Mouse (Mus musculus): ENCODE results near the gene Tmem170b. TPM values are rescaled to one million over a fixed set of nuclear protein-coding genes. Genes with fewer than 3 reads are reported as not detected.
"Not testable (repeated sequence)": the region's sequence is repeated elsewhere in the genome, so short reads cannot be mapped to it uniquely, and the experiment has no call there.

The Tmem170b gene
- total RNA-seq, 2 experiments from 2014 or later, result 18.9 to 27.3 TPM

DNA sequence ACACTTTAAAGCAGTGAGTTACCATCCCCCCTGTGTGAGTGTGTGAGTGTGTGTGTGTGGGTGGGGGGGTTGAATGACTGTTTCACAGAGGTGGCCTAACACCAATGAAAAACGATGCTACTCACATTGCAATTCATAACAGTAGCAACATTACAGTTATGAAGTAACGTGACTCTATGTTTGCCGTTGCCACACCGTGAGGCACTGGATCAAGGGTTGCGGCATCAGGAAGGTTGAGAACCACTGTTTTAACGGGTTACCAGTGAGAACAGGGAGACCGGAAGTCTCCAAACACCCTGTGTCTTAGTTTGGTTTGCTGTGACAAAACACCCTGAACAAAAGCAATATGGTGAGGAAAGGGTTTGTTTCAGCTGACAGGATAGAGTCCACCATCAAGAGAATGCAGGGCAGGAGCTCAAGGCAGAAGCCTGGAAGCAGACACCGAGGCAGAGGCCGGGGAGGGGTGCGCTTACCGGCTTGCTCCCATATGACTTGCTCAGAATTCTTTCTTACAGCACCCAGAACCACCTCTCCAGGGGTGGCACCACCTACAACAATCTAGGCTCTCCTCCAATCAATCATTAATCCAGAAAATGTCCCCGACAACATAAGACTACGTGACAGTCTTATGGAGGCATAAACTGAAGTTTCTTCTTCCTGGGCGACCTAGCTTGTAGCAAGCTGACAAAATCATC is 57.9 kb downstream of the Tmem170b start:
- ATAC-seq (replicated peaks; ENCODE audit: poor library complexity), result peak; percentile 73

GRCm38 (mm10) chr13:41669951-41670350 is 64.2 kb downstream of the Tmem170b start:
- ATAC-seq (replicated peaks; ENCODE audit: poor library complexity), result no peak

GRCm38 (mm10) chr13:41670386-41671130 is 64.9 kb downstream of the Tmem170b start:
- no peak for ATAC-seq (replicated peaks; ENCODE audit: poor library complexity)

- ATAC-seq (replicated peaks; ENCODE audit: poor library complexity), result no peak
These were observed 65.5 kb downstream of the Tmem170b start for GRCm38 (mm10) chr13:41671136-41671705.

GRCm38 (mm10) chr13:41672904-41673303 is 67.2 kb downstream of the Tmem170b start:
- not testable (repeated sequence) for ATAC-seq (replicated peaks; ENCODE audit: poor library complexity)

GRCm38 (mm10) chr13:41673541-41673940 is 67.8 kb downstream of the Tmem170b start:
- ATAC-seq (replicated peaks; ENCODE audit: poor library complexity), result no peak

GRCm38 (mm10) chr13:41674608-41675007 is 68.9 kb downstream of the Tmem170b start:
- not testable (repeated sequence) for ATAC-seq (replicated peaks; ENCODE audit: poor library complexity)

- ATAC-seq (replicated peaks; ENCODE audit: poor library complexity), result no peak
These were observed 69.8 kb downstream of the Tmem170b start for GRCm38 (mm10) chr13:41675498-41675897.

DNA sequence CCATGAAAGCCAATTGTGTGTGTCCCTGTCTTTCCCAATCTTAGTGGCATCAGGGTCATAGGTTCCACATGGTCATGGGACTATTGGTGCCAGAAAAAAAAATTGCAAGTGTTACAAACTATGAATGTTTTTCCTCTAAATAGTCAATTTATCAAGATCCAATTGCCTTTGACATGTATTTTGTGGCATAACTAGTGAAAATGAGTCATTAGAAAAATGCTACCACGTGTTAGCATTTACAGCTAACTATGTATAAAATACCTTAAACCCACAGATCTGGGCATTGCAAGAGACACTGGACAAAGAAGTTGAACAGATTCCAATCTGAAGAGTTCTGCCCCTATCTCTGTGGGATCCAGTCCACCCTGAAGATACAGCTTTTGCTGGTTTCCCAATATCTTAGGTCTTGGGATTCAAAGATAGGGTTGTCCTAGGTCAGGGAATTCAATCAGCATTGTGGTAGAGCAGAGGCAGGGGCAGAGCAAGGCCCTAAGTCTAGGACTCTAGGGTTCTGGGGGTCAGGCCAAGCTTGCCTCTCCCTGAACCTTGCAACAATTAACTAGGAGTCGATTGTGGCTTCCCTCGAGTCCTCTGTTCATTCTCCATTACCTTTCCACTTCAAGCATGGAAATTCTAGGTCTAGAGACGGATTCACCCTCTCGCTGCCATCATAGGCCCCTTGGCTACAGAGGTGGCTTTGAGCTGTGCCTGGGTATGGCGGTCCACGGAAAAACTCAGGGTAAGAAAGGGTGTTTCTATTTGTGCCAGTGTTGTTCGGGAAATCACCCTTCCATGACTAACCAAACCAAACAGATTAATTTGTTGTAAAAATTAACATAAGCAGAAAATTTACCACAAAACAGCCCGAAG is 70.5 kb downstream of the Tmem170b start:
- ATAC-seq (replicated peaks; ENCODE audit: poor library complexity), result no peak

DNA sequence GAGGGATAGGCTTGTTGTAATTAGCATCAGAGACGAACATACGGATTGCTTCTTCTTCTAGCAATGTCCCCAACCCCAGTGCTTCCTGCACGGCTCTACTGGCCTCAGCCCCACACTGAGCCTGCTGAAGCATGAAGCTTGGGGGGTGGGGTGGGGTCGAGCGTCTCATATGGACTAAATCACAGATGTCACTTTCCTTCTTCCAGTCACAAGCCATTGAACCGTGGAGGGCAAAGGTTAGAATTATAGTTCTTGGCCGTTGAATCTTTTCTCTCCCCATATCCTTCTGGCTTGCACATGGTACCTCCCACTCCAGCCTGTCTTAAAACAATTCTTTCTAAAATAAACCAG is 71.1 kb downstream of the Tmem170b start:
- no peak for ATAC-seq (replicated peaks; ENCODE audit: poor library complexity)

DNA sequence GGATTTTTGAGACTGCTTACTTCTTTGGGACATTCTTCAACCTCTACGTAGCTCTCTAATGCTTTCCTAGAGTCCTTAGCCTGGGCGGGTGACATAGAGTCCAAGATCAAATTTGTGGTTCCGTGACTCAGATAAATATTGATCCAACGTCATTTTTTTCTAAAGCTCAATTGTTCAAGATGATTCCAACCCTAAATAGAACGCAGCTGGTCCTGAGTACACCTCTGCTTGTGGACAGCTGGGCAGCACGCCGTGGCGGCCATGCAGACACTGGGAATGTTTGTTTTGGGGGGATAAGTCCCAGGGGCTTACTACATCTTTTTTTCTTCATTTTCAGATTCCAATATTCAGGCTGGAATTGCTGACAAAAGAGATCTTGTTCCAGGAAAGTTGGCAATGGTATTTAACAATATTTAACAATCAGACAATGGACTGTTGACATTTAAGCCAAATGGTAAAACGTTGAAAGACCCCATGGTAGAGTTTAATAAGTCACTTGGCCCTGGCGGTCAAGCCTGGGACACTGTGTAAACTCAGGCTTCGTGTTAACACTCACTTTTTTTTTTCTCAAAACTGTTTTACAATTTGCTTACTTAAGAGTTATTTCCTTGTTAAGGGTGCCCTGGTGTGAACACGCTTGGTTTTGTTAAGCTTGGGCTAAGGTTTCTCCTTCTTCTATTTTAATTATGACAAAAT is 75.3 kb downstream of the Tmem170b start:
- no peak for ATAC-seq (replicated peaks; ENCODE audit: poor library complexity)

- no peak for ATAC-seq (replicated peaks; ENCODE audit: poor library complexity)
These were observed 76.8 kb downstream of the Tmem170b start for GRCm38 (mm10) chr13:41682341-41683119.

DNA sequence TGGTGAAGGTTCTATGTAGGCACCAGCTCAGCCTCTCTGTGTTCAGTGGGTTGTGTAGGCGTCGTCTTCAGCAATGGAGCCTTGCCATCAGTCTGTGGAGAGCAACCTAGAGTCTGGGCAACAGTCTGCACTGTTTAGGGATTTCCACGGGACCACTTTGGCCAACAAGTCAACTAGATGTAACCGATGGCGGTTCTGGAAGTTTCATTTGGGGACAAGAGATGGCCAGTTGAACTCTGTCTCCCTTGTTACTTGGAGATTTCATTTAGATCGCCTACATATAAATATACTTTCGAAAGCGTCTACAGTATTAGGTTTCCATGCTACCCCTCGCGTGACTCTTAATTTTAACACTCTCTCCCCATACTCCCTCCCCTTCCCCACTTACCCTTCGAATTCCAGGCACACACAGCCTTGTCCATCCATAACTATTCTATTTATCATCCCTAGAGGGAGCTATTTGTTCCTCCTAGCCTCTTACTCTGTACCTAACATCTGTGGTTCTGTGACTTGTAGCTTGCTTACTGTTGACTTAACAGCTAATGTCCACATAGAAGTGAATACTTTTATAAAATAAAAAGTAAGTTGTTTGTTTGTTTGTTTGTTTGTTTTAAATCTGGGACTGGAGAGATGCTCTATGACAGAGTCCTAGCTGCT is 77.8 kb downstream of the Tmem170b start:
- ATAC-seq (replicated peaks; ENCODE audit: poor library complexity), result peak; percentile 42; the same call in 1 of the 2 replicates

- no peak for ATAC-seq (replicated peaks; ENCODE audit: poor library complexity)
These were observed 79.8 kb downstream of the Tmem170b start for GRCm38 (mm10) chr13:41685499-41685898.

DNA sequence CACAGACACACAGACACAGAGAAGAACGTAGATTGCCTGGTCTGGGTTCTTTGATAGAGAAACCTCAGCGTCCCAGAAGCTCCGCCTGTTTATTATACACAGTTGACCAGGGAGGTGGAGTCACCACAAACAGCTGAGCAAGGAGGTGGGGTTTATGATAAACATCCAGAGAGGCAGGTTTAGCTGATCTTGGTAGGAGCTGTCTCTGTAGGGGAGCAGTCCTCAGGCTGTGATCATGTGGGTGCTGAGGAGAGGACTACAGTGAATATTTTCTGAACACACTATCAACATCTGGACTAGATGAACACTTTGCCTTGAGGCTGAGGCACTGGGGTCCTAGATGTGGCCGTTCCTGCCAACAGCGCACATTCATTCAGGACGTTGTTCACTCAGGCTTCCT is 83.3 kb downstream of the Tmem170b start:
- peak; percentile 39 for ATAC-seq (replicated peaks; ENCODE audit: poor library complexity)

DNA sequence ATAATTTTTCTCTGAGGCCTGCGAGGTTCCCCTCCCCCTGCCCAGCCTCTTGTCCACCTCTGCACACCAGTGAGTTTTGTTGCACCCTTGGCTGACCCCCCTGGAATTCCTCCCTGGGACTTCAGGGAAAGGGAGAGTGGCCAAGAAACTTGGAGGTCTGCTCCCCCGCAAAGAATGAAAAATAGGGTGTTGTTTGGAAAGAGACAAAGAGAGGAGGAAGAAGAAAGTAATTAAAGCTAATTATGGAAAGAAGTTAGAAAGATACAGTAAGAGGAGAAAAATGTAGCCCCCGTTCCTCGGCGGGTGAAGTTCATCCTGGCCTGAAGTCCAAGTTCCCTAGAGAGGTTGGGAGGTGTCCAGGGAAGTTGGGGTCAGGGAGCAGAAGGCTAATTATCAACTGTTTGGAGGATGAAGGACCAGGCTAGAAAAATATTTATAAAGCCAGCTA is 83.9 kb downstream of the Tmem170b start:
- no peak for ATAC-seq (replicated peaks; ENCODE audit: poor library complexity)

Data from megakaryocyte progenitor cell, adult 5-6 weeks (primary cell).